Mouse (Mus musculus): ENCODE results near the gene Slc7a1. TPM values are rescaled to one million over a fixed set of nuclear protein-coding genes. Genes with fewer than 3 reads are reported as not detected.

Gene Slc7a1
- polyA plus RNA-seq, 1 experiment = 10.6 TPM

GRCm38 (mm10) chr5:148278233-148278632, 121.5 kb downstream of the Slc7a1 start:
- Histone ChIP-seq H3K4me1 (ENCODE audit: control insufficient read depth, insufficient read depth, low read length) (no peaks in the 10 kb centered on the region), H3K27ac (ENCODE audit: control insufficient read depth, insufficient read depth, low read depth, low read length, poor library complexity) (no peak overlapping the region), H3K4me3 (replicated peaks; ENCODE audit: control insufficient read depth, low read depth, low read length) (no peak overlapping the region)
- 89% methylated on average over 8 of the region's 8 CpGs for WGBS
- no peak for TF ChIP-seq POLR2A (IDR thresholded peaks at IDR 0.05; ENCODE audit: borderline replicate concordance, control insufficient read depth, low read depth, low read length)
- no peak for TF ChIP-seq CTCF (IDR thresholded peaks at IDR 0.05; ENCODE audit: control insufficient read depth, insufficient read depth, low read length)

Other genes with a start within 250 kb of the Slc7a1 start
- 21.1 and 31.1 TPM in 2 replicates for gene Ubl3, start 152.9 kb upstream of the Slc7a1 start, polyA plus RNA-seq (2011; ENCODE audit: insufficient read depth, insufficient read length, low replicate concordance, missing spikeins)

Data from bone marrow, adult 2 months (tissue).